Mouse (Mus musculus): ENCODE measurements around the gene Lrrc74a. TPM values are rescaled to one million over a fixed set of nuclear protein-coding genes. Genes with fewer than 3 reads are reported as not detected.

Lrrc74a gene
- polyA plus RNA-seq (2015; fragmentation: Illumina TruSeq; extraction: RNeasy Lipid Tissue Mini Kit (QIAGEN cat#74804); ENCODE audit: low read depth, low replicate concordance) = not detected

DNA sequence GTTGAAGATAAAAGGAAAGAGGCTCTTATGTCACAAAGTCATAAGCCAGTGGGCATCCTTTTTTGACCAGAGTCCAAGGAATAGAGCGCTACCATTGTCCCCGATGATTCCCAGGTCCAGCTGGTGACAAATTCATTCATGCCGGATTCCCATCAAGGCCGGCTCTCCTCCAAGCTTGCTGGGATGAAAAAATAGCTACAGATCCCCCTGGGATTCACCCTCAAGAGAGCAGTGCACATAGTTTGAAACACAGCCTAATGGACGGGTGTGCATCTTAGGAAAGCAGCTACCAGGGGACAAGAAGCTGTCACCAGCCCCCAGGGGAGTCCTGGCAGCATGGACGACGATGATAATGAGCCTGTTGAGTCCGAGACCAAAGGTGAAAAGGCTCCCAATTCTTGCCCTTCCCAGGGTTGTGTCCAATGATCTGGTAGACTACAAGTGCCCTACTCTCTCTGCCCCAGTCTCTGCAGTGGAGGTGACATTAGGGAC, at the start of gene Lrrc74a:
Gene Lrrc74a (plus strand): TSS at position 51 of the 492 bp plus-strand sequence.

DNA sequence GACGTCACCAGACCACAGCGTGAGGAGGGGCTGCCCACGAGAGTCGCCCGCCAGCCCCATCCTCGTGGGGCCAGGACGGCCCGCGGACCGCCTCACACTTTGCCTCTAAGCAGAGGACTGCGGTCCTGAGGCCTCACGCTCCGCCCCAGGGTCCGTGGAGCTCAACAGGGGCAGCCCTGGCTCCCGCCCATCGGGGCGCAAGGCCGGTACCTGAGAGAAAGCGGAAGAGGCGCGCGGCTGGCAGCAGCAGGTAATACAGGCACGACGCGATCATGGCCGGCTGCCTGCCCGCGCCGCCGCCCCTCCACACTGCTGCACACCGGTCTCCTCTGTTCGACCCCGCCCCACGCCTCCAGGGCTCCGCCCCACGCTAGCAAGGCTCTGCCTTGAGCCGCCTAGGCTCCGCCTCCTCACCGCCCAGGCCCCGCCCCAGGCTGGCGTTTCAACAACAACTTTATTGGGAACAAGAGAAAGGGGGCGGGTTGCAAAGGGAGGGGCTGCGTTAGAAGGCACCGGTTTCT, 8.0 kb upstream of the Lrrc74a start, which contains the start of gene Angel1:
Gene Angel1 (minus strand): TSS at position 341 of the 521 bp plus-strand sequence.

Other genes starting within 250 kb of the Lrrc74a start
- gene Vash1, start 55.7 kb upstream of the Lrrc74a start, polyA plus RNA-seq (2015; fragmentation: Illumina TruSeq; extraction: RNeasy Lipid Tissue Mini Kit (QIAGEN cat#74804); ENCODE audit: low read depth, low replicate concordance) = 13.3 TPM
- 6.6 TPM for gene Angel1, start 7.9 kb upstream of the Lrrc74a start, polyA plus RNA-seq (2015; fragmentation: Illumina TruSeq; extraction: RNeasy Lipid Tissue Mini Kit (QIAGEN cat#74804); ENCODE audit: low read depth, low replicate concordance)
- gene Irf2bpl, start 150.4 kb downstream of the Lrrc74a start, polyA plus RNA-seq (2015; fragmentation: Illumina TruSeq; extraction: RNeasy Lipid Tissue Mini Kit (QIAGEN cat#74804); ENCODE audit: low read depth, low replicate concordance) = 31.4 TPM
- gene Cipc, start 212.7 kb downstream of the Lrrc74a start, polyA plus RNA-seq (2015; fragmentation: Illumina TruSeq; extraction: RNeasy Lipid Tissue Mini Kit (QIAGEN cat#74804); ENCODE audit: low read depth, low replicate concordance) = 57.9 TPM